Mouse (Mus musculus): ENCODE results near the gene Gm19426.

DNA sequence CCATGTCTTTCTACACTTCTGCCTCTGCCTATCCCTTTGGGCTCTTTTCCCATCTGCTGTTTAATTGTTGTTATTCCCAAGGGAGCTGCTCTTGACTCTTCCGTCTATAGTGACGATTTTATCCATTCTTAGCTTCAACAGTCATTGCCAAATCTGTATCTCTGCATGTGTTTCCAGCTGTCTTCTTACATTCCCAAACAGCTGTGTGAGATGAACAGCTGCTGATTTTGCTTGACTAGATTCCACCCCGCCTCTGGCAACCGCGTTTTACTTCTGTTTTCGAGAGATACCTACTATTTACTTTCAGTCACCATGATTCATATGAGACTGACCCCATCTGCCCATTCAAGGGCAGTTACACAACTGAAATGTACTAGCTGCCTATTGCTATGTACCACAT is 6.7 kb upstream of the Gm19426 start:
- TF ChIP-seq POLR2A (IDR thresholded peaks at IDR 0.05; ENCODE audit: insufficient read depth, low read length) (no peak), CTCF (IDR thresholded peaks at IDR 0.05; ENCODE audit: low read depth, low read length) (no peak), EP300 (IDR thresholded peaks at IDR 0.05; ENCODE audit: insufficient read depth, low read depth, low read length) (no peak)
